Mouse (Mus musculus) adrenal gland, adult 8-10 months (tissue): ENCODE measurements around the gene A4galt. TPM values are rescaled to one million over a fixed set of nuclear protein-coding genes. Genes with fewer than 3 reads are reported as not detected.

ENCODE experiments used
- DNase-seq: peaks from one replicate; pipeline ENCODE4 v3.0.0; 2022
- total RNA-seq, 4 experiments: library from RNA; stranded (reverse); gene quantifications; 2 replicates each; pipeline ENCODE4 v1.2.4; 2022

A4galt gene
- total RNA-seq, 4 experiments from 2014 or later: 8.1 to 18.4 (median 12.7) TPM

- peak; percentile 35 for DNase-seq
Measured at GRCm38 (mm10) chr15:83224136-83224766, 27.3 kb downstream of the A4galt start.

DNA sequence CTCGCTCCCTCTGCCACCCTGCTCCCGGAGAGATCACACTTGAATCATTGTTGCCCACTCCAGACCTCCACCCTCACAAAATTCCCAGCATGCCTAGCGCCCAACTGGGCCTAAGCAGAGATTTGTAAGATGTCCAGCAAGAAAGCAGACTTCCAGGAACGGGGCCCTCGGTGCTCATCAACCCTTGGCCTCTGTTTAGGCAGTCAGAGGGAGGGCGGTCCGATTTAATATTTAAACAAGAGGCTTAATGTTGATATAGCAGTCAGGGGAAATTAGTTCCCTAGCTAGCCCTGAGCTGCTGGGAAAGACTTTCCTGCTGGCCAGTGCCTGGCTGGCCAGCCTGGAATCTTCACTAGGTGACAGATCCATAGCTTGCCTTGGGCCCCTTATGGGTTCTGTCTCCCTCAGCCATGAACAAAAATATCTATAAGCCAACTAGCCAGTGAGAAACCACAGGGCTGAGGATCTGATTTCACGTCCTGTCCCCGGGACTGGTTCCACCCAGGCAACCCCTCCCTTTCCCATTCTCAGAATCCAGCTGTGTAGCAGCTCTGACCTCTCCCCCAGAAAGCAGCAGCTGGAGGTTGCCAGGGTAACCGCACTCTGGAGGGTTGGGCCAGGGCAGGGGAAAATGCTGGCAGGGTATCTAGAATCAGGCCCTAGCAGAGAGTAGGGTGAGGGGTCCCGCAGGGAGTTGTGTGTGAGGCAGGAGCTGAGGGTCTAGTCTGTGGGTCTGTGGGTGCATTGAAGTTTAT, 28.2 kb downstream of the A4galt start:
- peak; percentile 44 for DNase-seq

DNA sequence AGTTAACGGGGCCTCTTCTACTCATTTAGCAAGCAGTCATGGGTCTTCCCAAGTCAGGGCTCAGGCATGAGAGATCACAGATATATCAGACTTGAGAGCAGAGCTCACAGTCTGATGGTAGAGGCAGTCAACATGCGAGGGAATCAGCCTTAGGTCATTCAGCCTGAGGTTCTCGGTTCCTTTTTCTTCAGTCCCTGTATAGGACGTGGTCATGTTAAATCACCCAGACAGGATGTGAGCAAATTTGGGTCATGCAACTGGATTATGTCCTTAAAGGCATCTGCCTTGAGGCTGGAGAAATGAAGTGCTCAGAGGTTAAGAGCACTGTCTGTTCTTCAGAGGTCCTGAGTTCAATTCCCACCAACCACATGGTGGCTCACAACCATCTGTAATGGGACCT, 29.9 kb downstream of the A4galt start:
- no peak for DNase-seq

- no peak for DNase-seq
Measured at GRCm38 (mm10) chr15:83220368-83221013, 31.1 kb downstream of the A4galt start.

DNA sequence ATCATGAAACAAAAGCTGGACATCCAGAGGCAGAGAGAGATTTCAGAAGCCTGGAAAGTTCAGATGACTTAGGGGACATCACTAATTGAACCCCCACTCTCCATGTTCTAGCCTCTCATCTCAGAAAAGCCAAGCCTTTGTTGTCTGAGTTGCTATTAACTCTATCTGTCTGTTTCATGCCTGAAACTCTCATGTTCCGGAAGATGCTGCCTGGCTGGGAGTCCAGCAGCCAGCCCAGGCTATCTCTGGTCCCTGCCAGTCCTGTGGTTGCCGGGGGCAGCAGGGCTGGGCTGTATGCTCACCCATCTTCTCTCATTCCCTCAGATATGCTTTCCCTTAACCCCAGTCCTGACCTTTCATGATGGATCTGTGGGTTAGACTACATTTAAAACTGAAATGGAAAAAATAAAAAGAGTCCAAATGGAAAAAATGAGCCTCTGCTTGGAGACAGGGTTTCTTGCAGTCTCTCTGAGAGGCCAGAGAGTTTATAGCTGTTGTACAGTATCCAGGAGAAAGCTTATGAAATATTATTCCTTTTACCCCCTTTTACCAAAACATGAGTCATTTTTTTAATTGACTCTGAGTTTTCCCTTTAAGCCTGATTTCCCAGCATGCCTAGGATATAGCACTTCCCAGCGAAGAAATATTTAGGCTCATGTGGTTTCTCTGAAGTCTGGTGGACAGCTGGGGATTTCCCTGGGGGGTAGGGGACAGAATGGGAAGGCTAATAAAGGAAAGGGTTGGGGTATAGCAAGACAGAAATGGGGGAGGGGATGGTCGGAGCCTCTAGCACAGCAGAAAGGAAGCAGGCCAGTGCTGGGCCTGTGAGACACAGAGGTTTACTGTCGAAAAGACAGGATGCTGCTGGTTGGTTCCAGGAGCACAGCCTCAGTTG, 36.0 kb downstream of the A4galt start:
- DNase-seq: no peak

DNA sequence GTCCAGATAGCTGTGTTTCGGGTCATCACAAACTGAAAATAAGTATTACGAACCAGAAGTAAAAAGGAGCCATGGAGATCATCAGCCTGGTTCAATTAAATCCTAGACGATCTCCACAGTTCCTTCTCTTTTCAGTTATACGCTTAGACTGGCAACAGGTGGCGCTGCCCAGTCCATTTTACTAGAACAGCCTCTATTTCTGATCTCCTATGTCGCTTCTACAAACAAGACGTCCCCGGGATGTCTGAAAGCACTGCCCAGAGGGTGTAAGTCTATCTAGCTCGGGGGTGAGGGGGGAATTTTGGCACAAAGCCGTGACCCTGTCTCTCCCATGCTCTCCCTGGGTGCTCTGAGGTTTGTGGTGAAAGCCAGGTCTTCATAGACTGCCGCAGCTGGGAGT, 41.3 kb downstream of the A4galt start:
- DNase-seq: peak; percentile 49

- no peak for DNase-seq
Measured at GRCm38 (mm10) chr15:83209719-83210118, 41.9 kb downstream of the A4galt start.

GRCm38 (mm10) chr15:83209092-83209695, 42.4 kb downstream of the A4galt start:
- DNase-seq: no peak

- DNase-seq: peak; percentile 30
Measured at GRCm38 (mm10) chr15:83204731-83205451, 46.7 kb downstream of the A4galt start.

- no peak for DNase-seq
Measured at GRCm38 (mm10) chr15:83202412-83202811, 49.2 kb downstream of the A4galt start.

DNA sequence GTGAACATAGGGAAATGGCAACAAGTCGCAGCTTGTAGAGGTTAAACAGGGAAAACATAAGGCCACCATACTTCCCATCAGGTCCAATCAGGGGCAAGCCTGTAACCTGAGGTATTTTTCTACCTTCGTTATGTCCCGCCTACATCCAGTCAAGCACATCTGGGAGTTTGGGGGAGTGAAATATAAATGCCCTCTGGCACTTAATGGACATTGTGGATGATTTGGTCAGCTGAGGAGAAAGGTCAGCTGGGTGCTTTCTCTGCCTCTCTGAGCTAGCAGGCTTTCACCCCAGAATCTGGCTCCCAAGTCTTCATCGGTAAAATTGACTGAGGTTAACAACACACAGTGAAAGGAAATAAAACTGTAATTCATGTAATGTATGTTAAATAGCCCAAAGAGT, 58.2 kb downstream of the A4galt start:
- DNase-seq: no peak

- no peak for DNase-seq
Measured at GRCm38 (mm10) chr15:83182351-83182750, 69.2 kb downstream of the A4galt start.

DNA sequence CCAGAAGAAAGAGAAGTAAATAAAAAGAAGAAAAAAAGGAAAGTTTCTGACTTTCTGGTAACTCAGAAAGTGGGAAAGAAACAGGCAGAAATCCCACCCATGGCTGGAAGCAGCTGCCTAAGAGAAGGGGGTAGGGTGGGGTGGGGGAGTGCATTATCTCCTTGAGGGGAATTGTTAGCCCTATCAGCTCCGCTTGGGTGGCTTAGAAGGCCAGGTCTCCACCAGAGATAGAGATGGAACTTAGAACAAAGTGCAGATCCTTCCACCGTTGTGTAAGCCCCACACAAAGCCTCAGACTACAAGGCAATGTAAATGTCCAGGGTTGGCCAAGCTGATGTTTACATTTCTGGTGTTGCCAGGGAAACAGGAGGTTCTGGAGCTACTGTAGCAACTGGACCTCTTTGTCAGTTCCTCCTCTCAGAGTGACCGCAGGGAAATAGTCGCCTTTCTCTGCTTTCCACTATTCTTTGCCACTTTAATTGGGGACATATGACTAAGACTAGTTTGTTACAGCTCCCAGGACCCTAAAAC, 69.7 kb downstream of the A4galt start:
- no peak for DNase-seq

DNA sequence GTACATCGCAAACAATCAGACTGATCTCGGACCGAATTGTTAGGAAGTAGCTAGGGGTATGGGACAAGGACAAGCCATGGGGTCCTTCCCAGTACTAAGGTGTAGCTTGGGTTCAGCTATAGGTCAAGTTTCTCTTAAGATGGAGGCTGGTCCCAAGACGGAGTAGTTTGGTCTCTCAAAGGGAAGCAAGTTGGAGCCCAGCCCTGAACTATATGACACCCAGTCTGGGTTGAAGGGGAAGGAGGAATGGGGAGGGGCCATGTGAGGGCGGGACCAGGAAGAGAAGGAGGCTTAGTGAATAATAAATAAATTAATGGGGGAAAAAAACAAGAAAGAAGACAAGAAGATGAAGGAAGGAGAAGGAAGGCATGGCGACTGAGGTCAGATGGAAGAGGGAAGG, 71.6 kb downstream of the A4galt start:
- no peak for DNase-seq

Other genes with a start within 250 kb of the A4galt start
- 1 to 10 TPM; 2.5 to 4.6 (median 3.8) TPM for gene Nfam1, start 218.5 kb downstream of the A4galt start, total RNA-seq
- gene Serhl, start 162.3 kb downstream of the A4galt start, total RNA-seq: 10 to 100 TPM; 42.1 to 73.7 (median 60.6) TPM
- gene Rrp7a, start 129.0 kb downstream of the A4galt start, total RNA-seq: 100 to 1,000 TPM; 100 to 115 (median 102) TPM
- 100 to 1,000 TPM; 105 to 127 (median 117) TPM for gene Poldip3, start 102.4 kb downstream of the A4galt start, total RNA-seq
- gene Cyb5r3, start 79.2 kb downstream of the A4galt start, total RNA-seq: 100 to 1,000 TPM; 296 to 432 (median 354) TPM
- 10 to 100 TPM; 28.9 to 47.7 (median 40.1) TPM for gene Arfgap3, start 98.5 kb upstream of the A4galt start, total RNA-seq
- gene Pacsin2, start 212.8 kb upstream of the A4galt start, total RNA-seq: 100 to 1,000 TPM in 2 of 4 experiments, 10 to 100 TPM in 2; 88.4 to 126 (median 102) TPM